Mouse (Mus musculus) kidney, embryonic 16.5 days (tissue): ENCODE data around the gene Rel. TPM values are rescaled to one million over a fixed set of nuclear protein-coding genes. Genes with fewer than 3 reads are reported as not detected.

Source experiments
- ATAC-seq: fragments of 200-750 bp; cut with Nextera tagmentation; 2 replicates; pipeline ENCODE4 v1.8.0; 2017; ENCODE audit warnings: moderate TSS enrichment; ENCODE audit not compliant: low FRiP score, low TSS enrichment
- H3K27ac ChIP-seq: fragments of 300-500 bp; sonication (generic); 2 replicates; pipeline ENCODE4 v1.5.1; 2014; ENCODE audit warnings: low read length
- H3K27me3 ChIP-seq: fragments of 300-500 bp; sonication (generic); 2 replicates; pipeline ENCODE4 v1.6.1; 2014; ENCODE audit warnings: low read length, control low read depth, mixed read lengths; ENCODE audit not compliant: insufficient read depth
- H3K36me3 ChIP-seq: fragments of 300-500 bp; sonication (generic); 2 replicates; pipeline ENCODE4 v1.6.1; 2014; ENCODE audit warnings: low read length, control low read depth, mixed read lengths; ENCODE audit not compliant: insufficient read depth
- H3K4me1 ChIP-seq: fragments of 300-500 bp; sonication (generic); 2 replicates; pipeline ENCODE4 v1.6.1; 2014; ENCODE audit warnings: low read length, control low read depth, mixed read lengths; ENCODE audit not compliant: insufficient read depth
- H3K4me2 ChIP-seq: fragments of 300-500 bp; sonication (generic); replicated peaks from 2 replicates; pipeline ENCODE4 v1.6.1; 2014; ENCODE audit warnings: low read depth, low read length
- H3K4me3 ChIP-seq: fragments of 300-500 bp; sonication (generic); 2 replicates; pipeline ENCODE4 v1.5.1; 2014; ENCODE audit warnings: mild to moderate bottlenecking, low read length
- H3K9ac ChIP-seq: fragments of 300-500 bp; sonication (generic); replicated peaks from 2 replicates; pipeline ENCODE4 v1.6.1; 2014; ENCODE audit warnings: low read length
- H3K9me3 ChIP-seq: fragments of 300-500 bp; sonication (generic); 2 replicates; pipeline ENCODE4 v1.6.1; 2016; ENCODE audit warnings: low read length, control low read depth
- WGBS: fragments of 180-500 bp; shearing (Covaris S2); extraction: QIAGEN DNeasy Blood & Tissue Kit; methylation state at CpG from one replicate; pipeline ENCODE4 v1.1.7; 2014; 5-methylcytosine and 5-hydroxymethylcytosine counted together
- polyA plus RNA-seq: library from polyadenylated mRNA; unstranded; fragments of >200 nt; fragmentation: Nextera tagmentation; extraction: Ambion mirVana; gene quantifications from 2 replicates; pipeline ENCODE4 v1.2.1, GENCODE M21; 2015

The Rel gene
- polyA plus RNA-seq, 1 experiment from 2014 or later: 0.60 TPM

DNA sequence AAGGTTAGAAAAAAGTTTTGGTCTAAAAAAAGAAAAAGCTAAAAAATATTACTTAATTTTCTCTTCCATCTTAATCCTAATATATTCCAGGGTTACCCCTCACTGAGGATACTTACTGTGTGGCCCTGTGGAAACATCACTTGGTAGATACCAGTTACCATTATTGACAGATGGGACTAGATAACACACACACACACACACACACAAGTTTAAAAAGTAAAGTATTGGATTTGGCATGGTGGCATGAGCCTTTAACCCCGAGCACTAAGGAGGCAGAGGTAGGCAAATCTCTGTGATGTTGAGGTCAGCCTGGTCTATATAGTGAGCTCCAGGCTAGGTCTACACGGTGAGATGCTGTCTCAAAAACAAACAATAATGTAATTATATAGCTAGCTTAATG, 42.6 kb downstream of the Rel start:
- no peaks in the 10 kb centered on the region for H3K9me3 ChIP-seq
- H3K4me1 ChIP-seq: no peaks in the 10 kb centered on the region
- WGBS: 91% methylated on average over 2 of the region's 2 CpGs
- H3K4me3 ChIP-seq: no peak overlapping the region
- H3K27ac ChIP-seq: no peak overlapping the region
- H3K27me3 ChIP-seq: no peaks in the 10 kb centered on the region
- no peak for ATAC-seq
- no peak overlapping the region for H3K4me2 ChIP-seq
- no peak overlapping the region for H3K9ac ChIP-seq
- H3K36me3 ChIP-seq: peaks cover 24% of the 10 kb centered on the region

DNA sequence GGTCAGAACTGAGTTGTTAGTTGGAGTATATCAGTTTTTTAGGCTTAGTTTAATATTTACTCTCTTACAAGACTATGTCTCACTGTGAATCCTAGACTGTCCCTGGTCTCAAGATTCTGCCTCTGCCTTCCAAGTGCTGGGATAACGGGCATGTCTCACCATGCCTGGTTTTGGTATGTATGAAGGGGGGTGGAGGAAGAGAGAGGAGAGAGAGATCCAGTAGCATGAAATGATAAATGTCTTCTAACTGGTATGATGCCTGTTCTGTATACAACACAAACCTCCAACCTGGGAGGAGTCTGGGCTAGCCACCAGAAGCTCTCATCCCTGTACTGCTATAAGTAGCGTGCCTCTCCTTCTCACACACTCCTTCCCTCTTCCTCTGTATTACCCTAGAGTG, 44.3 kb downstream of the Rel start:
- Histone ChIP-seq H3K4me3 (no peak overlapping the region), H3K4me1 (no peaks in the 10 kb centered on the region), H3K9ac (no peak overlapping the region), H3K27me3 (no peaks in the 10 kb centered on the region), H3K27ac (no peak overlapping the region), H3K9me3 (no peaks in the 10 kb centered on the region), H3K4me2 (no peak overlapping the region), H3K36me3 (peaks cover 33% of the 10 kb centered on the region)
- ATAC-seq: no peak
- 85% methylated on average over 2 of the region's 2 CpGs for WGBS

DNA sequence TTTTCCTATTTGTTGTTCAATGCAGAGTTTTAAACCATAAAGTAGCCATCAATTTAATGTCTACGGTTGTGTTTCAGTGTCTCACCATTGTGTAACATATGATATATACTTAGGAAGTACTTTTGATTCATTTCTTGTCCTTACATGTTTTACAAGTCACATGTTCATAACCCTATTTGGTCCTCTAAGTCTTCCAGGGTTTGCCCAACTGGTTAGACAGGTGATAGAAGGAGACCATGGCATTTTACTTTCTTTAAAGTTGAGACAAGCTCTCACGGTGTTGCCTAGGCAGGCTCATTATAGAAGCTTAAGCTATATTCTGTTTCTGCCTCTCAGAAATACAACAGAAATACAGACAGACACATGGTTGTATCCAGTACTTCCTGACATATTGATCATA, 44.9 kb downstream of the Rel start:
- no peak for ATAC-seq
- no peak overlapping the region for H3K9ac ChIP-seq
- H3K4me2 ChIP-seq: no peak overlapping the region
- no peaks in the 10 kb centered on the region for H3K9me3 ChIP-seq
- 92% methylated on average over 2 of the region's 2 CpGs for WGBS
- H3K4me3 ChIP-seq: no peak overlapping the region
- no peaks in the 10 kb centered on the region for H3K27me3 ChIP-seq
- H3K4me1 ChIP-seq: no peaks in the 10 kb centered on the region
- no peak overlapping the region for H3K27ac ChIP-seq
- peaks cover 36% of the 10 kb centered on the region for H3K36me3 ChIP-seq

DNA sequence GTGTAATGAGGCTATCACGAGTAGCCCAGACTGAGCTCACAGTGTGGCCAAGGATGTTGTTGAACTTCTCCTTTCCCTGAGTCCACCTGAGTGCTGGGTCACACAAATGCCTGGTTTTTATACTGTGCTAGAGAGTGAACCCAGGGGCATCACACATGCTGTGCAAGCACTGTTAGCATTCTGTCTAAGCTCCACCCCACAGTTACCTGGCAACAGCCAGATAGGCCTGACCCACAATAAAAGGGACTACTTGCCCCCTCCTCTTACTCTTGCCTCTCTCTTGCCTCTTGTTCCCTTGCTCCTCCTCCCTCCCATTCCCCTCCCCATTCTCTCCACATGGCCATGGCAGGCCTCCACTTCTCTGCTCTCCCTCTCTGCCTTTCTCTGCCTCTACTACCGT, 48.4 kb downstream of the Rel start:
- WGBS: 22% methylated on average over 2 of the region's 2 CpGs

DNA sequence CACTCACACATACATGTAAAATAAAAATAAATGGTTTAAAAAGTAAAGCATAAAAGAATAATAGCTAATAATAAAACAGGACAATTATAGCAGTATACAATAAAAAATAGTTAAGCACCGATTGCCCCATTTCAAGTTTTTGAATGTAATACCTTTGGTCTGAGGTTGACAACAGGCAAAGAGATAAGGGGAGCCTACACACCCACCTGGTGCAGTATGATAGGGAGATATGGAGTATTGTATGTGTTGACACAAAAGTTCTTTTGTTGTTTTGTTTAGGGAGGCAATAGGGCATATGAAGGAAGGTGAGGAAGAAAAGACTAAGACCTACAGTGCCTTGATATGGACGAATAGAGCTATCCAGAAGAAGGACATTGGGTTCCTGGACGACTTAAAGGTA, 50.9 kb downstream of the Rel start:
- H3K4me2 ChIP-seq: no peak overlapping the region
- peaks cover 41% of the 10 kb centered on the region for H3K36me3 ChIP-seq
- no peaks in the 10 kb centered on the region for H3K27me3 ChIP-seq
- no peak for ATAC-seq
- H3K9me3 ChIP-seq: no peaks in the 10 kb centered on the region
- H3K4me3 ChIP-seq: no peak overlapping the region
- no peak overlapping the region for H3K27ac ChIP-seq
- 83% methylated on average over 3 of the region's 3 CpGs for WGBS
- no peak overlapping the region for H3K9ac ChIP-seq
- no peaks in the 10 kb centered on the region for H3K4me1 ChIP-seq

More for the DNA sequence above, 48.4 kb downstream of the Rel start:
- Histone ChIP-seq H3K27me3 (no peaks in the 10 kb centered on the region), H3K4me1 (no peaks in the 10 kb centered on the region), H3K36me3 (peaks cover 52% of the 10 kb centered on the region), H3K4me2 (no peak overlapping the region), H3K27ac (no peak overlapping the region), H3K4me3 (no peak overlapping the region), H3K9me3 (no peaks in the 10 kb centered on the region), H3K9ac (no peak overlapping the region)
- ATAC-seq: no peak

DNA sequence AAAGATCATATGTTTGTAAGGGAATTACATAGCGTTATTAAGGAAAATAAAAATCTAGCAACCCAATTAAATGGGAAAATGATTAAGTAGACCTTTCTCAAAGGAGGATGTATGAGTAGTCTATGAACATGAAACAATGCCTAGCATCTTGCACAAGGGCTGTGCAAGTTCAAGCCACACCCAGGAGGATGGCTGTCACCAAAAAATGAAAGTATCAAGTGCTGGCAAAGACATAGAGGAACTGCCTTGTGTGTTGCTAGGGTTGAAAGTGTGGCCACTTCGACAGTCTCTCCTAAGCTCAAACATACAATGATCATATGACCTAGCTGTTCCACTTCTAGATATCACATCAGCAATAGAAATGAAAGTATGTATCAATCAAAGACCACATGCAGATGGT, 51.9 kb downstream of the Rel start:
- ATAC-seq: no peak
- 89% methylated on average over 2 of the region's 2 CpGs for WGBS
- no peaks in the 10 kb centered on the region for H3K9me3 ChIP-seq
- no peak overlapping the region for H3K4me2 ChIP-seq
- H3K9ac ChIP-seq: no peak overlapping the region
- H3K27me3 ChIP-seq: no peaks in the 10 kb centered on the region
- H3K4me1 ChIP-seq: no peaks in the 10 kb centered on the region
- peaks cover 49% of the 10 kb centered on the region for H3K36me3 ChIP-seq
- no peak overlapping the region for H3K27ac ChIP-seq
- no peak overlapping the region for H3K4me3 ChIP-seq

DNA sequence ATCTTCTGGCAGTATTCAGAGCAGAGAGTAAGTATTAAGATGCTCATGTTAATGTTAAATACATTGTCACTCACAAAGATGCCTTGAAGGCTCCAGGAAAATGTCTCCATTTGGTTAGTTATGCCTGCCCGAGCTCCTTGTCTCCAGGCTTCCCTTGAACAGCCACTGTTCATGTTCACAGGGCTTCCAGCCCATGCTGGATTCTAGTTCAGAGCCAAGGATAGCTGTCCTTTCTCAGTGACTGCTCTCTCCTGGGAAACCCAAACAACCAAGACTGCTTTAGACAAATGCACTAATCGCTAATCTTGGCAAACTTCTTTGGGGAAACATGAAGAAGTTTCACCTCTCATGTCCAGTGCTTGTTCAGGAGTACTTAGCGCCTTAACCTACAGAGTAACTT, 58.5 kb downstream of the Rel start:
- H3K27ac ChIP-seq: no peak overlapping the region
- WGBS: 92% methylated on average over 3 of the region's 3 CpGs
- ATAC-seq: no peak
- no peak overlapping the region for H3K4me3 ChIP-seq
- no peak overlapping the region for H3K9ac ChIP-seq
- H3K4me1 ChIP-seq: no peaks in the 10 kb centered on the region
- H3K27me3 ChIP-seq: no peaks in the 10 kb centered on the region
- H3K9me3 ChIP-seq: no peaks in the 10 kb centered on the region
- no peak overlapping the region for H3K4me2 ChIP-seq
- H3K36me3 ChIP-seq: peaks cover 51% of the 10 kb centered on the region

DNA sequence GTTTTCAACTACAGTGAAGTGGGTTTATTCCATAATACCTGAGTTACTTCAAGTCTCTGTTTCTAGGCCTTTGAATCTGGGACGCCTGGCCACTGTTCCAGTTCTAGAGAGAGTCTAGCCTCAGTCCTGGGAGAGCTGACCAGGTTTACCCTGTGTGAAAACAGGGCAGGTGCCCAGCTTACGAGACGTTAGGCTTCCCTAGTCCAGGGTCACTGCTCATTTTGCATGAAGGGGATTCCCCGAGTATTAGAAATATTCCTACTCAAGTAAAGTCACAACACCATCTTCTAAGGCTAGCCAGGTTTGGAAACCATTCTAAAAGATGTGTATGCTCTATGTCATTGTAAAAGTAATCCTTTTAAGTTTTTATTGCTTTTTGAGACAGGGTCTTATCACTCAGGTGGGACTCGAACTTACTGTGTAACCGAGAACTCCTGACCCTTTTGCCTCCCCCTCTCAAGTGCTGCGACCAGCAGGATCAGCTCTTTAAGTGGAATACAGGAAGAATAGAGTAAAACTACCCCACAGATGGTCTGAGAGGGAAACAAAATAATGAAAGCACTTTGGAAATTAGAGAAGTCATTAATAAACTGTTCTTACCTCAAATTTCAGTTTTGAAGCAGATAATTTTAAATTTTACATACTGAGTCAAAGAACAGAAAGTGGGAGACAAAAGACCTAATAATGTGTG, 66.0 kb downstream of the Rel start:
- WGBS: 85% methylated on average over 7 of the region's 7 CpGs
- H3K4me2 ChIP-seq: no peak overlapping the region
- H3K9me3 ChIP-seq: no peaks in the 10 kb centered on the region
- H3K36me3 ChIP-seq: peaks cover 36% of the 10 kb centered on the region
- no peak overlapping the region for H3K4me3 ChIP-seq
- H3K27ac ChIP-seq: no peak overlapping the region
- H3K27me3 ChIP-seq: no peaks in the 10 kb centered on the region
- no peak for ATAC-seq
- no peaks in the 10 kb centered on the region for H3K4me1 ChIP-seq
- H3K9ac ChIP-seq: no peak overlapping the region

DNA sequence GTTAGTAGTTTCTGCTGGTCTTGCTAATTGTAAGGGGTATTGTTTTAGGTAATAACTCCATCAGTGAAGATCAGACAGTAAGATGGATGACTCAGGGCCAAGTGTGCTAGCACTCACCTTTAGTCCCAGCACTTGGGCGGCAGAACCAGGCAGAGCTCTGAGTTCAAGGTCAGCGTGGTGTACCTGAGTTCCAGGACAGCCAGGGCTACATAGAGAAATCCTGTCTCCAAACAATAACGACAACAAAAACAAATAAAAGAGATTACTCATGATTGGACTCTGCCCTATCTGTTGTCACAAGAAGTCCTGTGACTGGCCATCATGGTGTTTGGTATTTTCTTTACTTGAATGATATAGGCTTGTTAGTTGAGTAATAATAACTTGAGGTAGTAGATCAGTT, 68.9 kb downstream of the Rel start:
- no peak for ATAC-seq

DNA sequence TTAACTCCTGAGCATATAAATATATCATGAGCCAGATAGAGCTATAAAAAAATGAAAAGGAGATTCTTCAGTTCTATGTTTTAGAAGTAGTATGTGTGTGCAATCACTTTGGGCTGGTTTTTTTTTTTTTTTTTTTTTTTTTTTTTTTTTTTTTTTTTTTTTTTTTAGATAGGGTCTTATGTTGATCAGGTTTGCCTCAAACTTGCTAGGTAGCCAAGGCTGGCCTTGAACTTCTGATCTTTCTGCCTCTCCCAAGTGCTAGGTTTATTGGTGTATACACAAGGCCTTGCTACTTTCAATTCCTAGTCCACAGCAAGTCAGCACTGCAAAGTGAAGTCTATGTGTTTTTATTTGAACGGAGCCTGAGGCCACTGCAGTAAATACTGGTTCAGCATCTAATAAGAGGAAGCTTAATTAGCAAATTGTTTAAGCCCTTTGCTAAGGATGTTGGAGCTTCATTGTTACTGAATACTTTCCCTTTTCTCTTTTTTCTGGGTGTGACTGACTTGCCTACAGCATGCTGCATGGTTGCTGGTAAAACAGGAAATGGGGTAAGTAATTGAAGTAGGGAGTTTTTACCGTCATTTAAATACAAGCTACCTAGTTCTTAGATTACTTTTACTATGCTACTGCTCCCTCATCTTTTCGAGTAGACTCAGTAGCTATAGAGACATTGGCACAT, 71.2 kb downstream of the Rel start:
- no peak overlapping the region for H3K9ac ChIP-seq
- no peaks in the 10 kb centered on the region for H3K9me3 ChIP-seq
- peaks cover 18% of the 10 kb centered on the region; the same call in 1 of the 2 replicates for H3K36me3 ChIP-seq
- no peaks in the 10 kb centered on the region for H3K4me1 ChIP-seq
- no peak overlapping the region for H3K4me2 ChIP-seq
- no peaks in the 10 kb centered on the region for H3K27me3 ChIP-seq
- ATAC-seq: no peak
- no peak overlapping the region for H3K4me3 ChIP-seq
- H3K27ac ChIP-seq: no peak overlapping the region
- 66% methylated on average over 3 of the region's 3 CpGs for WGBS

More for the DNA sequence above, 68.9 kb downstream of the Rel start:
- no peak overlapping the region for H3K9ac ChIP-seq
- WGBS: 95% methylated on average over 3 of the region's 3 CpGs
- no peaks in the 10 kb centered on the region for H3K9me3 ChIP-seq
- H3K27ac ChIP-seq: no peak overlapping the region
- no peak overlapping the region for H3K4me3 ChIP-seq
- no peaks in the 10 kb centered on the region for H3K27me3 ChIP-seq
- no peak overlapping the region for H3K4me2 ChIP-seq
- peaks cover 25% of the 10 kb centered on the region; the same call in 1 of the 2 replicates for H3K36me3 ChIP-seq
- no peaks in the 10 kb centered on the region for H3K4me1 ChIP-seq
